Mouse (Mus musculus): ENCODE results near the gene Sh2b2. TPM values are rescaled to one million over a fixed set of nuclear protein-coding genes. Genes with fewer than 3 reads are reported as not detected.
A peak's percentile ranks its signal among the peaks of the same experiment; 100 is the strongest.

Gene Sh2b2
- total and polyA plus RNA-seq, 3 experiments, result 0.27 TPM; not detected in 2

DNA sequence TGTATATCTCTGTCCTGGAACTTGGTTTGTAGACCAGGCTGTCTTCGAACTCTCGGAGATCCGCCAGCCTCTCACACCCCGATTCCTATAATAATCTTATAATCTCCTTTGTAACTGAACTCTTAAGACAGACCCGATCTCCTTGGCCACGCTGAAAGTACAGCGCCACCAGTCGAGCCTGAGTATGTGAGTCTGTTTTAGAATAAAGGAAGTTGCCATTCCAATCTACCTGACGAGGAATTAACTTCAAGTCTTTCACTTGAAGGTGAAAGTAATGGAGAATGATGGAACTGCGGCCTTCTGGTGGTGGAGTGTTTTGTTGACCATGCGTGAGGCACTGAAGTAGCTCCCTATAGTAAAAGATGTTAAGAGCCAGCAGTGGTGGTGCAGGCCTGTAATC, 46.8 kb downstream of the Sh2b2 start:
- DNase-seq (ENCODE audit: low spot score), result no peak
- H3K36me3 ChIP-seq (replicated peaks), result peaks cover 40% of the 10 kb centered on the region

DNA sequence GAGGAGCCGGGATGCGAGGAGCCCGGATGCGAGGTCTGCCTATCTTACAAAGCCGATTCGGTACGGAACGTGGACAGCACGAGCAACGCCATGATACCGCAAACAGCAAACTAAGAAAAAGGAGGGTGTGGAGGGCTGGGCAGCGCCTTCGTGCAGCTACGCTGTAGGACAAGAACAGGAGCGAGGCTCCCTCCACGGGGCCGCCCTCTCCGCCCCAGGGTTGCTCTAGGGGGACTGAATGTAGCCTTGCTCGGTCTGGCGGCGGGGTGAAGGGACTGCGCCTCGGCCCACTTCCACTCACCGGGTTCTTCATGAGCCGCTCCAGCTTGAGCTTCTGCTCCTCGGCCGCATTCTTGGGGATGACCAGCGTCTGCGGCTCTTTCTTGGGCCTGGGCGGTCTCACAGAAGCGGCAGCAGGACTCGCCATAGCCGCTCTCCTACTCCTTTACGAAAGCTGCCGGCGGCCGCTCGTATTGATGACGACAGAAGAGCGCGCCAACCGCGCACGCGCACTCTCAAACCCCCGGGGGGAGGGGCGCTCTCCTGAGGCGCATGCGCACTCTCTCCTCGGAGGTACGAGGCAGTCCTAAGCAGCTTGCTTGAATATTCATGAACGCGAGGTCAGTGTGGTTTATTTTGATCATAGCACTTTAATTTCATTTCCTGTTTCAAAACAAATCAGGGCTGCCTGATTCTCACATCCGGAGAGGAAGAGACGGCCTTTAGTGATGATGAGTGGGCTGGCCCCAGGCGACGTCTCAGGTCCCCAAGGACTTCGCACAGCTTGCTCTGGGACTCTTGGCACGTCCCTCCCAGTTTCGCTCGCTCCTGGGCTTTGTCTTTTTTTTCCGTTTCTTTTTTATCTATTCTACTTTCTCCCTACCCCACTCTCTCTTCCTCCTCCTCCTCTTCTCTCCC, 47.6 kb downstream of the Sh2b2 start, which contains the start of gene Prkrip1:
TSS of gene Prkrip1 (minus strand) at position 490 of the 918 bp plus-strand sequence.
- Histone ChIP-seq H3K9me3 (replicated peaks) (no peaks in the 10 kb centered on the region), H3K4me1 (ENCODE audit: insufficient read depth, low read depth, low read length) (peaks cover 25% of the 10 kb centered on the region), H3K4me3 (ENCODE audit: low read depth, low read length) (peak within 1 kb of the TSS; percentile 92), H3K36me3 (replicated peaks) (peaks cover 48% of the 10 kb centered on the region), H3K27me3 (ENCODE audit: insufficient read depth, low read length) (no peaks in the 10 kb centered on the region)
- ATAC-seq (ENCODE audit: extremely low read depth, insufficient number of reproducible peaks, low FRiP score, poor library complexity, severe bottlenecking) (peak; percentile 64), DNase-seq (ENCODE audit: low spot score) (peak; percentile 63)
- TF ChIP-seq GATA2 (IDR thresholded peaks at IDR 0.05; ENCODE audit: borderline replicate concordance, low read depth, low read length) (no peak), CTCF (IDR thresholded peaks at IDR 0.05; ENCODE audit: low read depth, low read length) (no peak), TAL1 (conservative IDR thresholded peaks at IDR 0.05; ENCODE audit: low read depth, low read length) (no peak), GATA1 (IDR thresholded peaks at IDR 0.05; ENCODE audit: borderline replicate concordance, low read length) (no peak), POLR2AphosphoS5 (IDR thresholded peaks at IDR 0.05; ENCODE audit: insufficient replicate concordance, low read depth, low read length) (no peak)

More for the DNA sequence above, 46.8 kb downstream of the Sh2b2 start:
- H3K4me1 ChIP-seq (ENCODE audit: insufficient read depth, low read depth, low read length), result peaks cover 21% of the 10 kb centered on the region
- no peaks in the 10 kb centered on the region for H3K9me3 ChIP-seq (replicated peaks)
- peak overlapping the region; percentile 24; the same call in 1 of the 2 replicates for H3K4me3 ChIP-seq (ENCODE audit: low read depth, low read length)
- no peaks in the 10 kb centered on the region for H3K27me3 ChIP-seq (ENCODE audit: insufficient read depth, low read length)
- no peak for TF ChIP-seq GATA1 (IDR thresholded peaks at IDR 0.05; ENCODE audit: borderline replicate concordance, low read length)
- no peak for TF ChIP-seq POLR2AphosphoS5 (IDR thresholded peaks at IDR 0.05; ENCODE audit: insufficient replicate concordance, low read depth, low read length)
- TF ChIP-seq TAL1 (conservative IDR thresholded peaks at IDR 0.05; ENCODE audit: low read depth, low read length), result no peak
- no peak for TF ChIP-seq GATA2 (IDR thresholded peaks at IDR 0.05; ENCODE audit: borderline replicate concordance, low read depth, low read length)
- no peak for TF ChIP-seq CTCF (IDR thresholded peaks at IDR 0.05; ENCODE audit: low read depth, low read length)
- no peak for ATAC-seq (ENCODE audit: extremely low read depth, insufficient number of reproducible peaks, low FRiP score, poor library complexity, severe bottlenecking)

GRCm38 (mm10) chr5:136191870-136192269, 54.5 kb downstream of the Sh2b2 start:
- DNase-seq (ENCODE audit: low spot score) (no peak), ATAC-seq (ENCODE audit: extremely low read depth, insufficient number of reproducible peaks, low FRiP score, poor library complexity, severe bottlenecking) (no peak)
- TF ChIP-seq TAL1 (conservative IDR thresholded peaks at IDR 0.05; ENCODE audit: low read depth, low read length) (no peak), GATA2 (IDR thresholded peaks at IDR 0.05; ENCODE audit: borderline replicate concordance, low read depth, low read length) (no peak), GATA1 (IDR thresholded peaks at IDR 0.05; ENCODE audit: borderline replicate concordance, low read length) (no peak), POLR2AphosphoS5 (IDR thresholded peaks at IDR 0.05; ENCODE audit: insufficient replicate concordance, low read depth, low read length) (no peak), CTCF (IDR thresholded peaks at IDR 0.05; ENCODE audit: low read depth, low read length) (no peak)
- H3K27me3 ChIP-seq (ENCODE audit: insufficient read depth, low read length), result no peaks in the 10 kb centered on the region
- H3K4me1 ChIP-seq (ENCODE audit: insufficient read depth, low read depth, low read length), result peaks cover 24% of the 10 kb centered on the region
- H3K36me3 ChIP-seq (replicated peaks), result peaks cover 96% of the 10 kb centered on the region
- H3K4me3 ChIP-seq (ENCODE audit: low read depth, low read length), result no peak overlapping the region
- no peaks in the 10 kb centered on the region for H3K9me3 ChIP-seq (replicated peaks)

- TF ChIP-seq GATA2 (IDR thresholded peaks at IDR 0.05; ENCODE audit: borderline replicate concordance, low read depth, low read length) (no peak), CTCF (IDR thresholded peaks at IDR 0.05; ENCODE audit: low read depth, low read length) (peak; percentile 64), POLR2AphosphoS5 (IDR thresholded peaks at IDR 0.05; ENCODE audit: insufficient replicate concordance, low read depth, low read length) (no peak), GATA1 (IDR thresholded peaks at IDR 0.05; ENCODE audit: borderline replicate concordance, low read length) (no peak), TAL1 (conservative IDR thresholded peaks at IDR 0.05; ENCODE audit: low read depth, low read length) (no peak)
- Histone ChIP-seq H3K27me3 (ENCODE audit: insufficient read depth, low read length) (no peaks in the 10 kb centered on the region), H3K9me3 (replicated peaks) (no peaks in the 10 kb centered on the region), H3K4me1 (ENCODE audit: insufficient read depth, low read depth, low read length) (peaks cover 47% of the 10 kb centered on the region), H3K36me3 (replicated peaks) (peaks cover 93% of the 10 kb centered on the region), H3K4me3 (ENCODE audit: low read depth, low read length) (no peak overlapping the region)
- DNase-seq (ENCODE audit: low spot score) (no peak), ATAC-seq (ENCODE audit: extremely low read depth, insufficient number of reproducible peaks, low FRiP score, poor library complexity, severe bottlenecking) (no peak)
These were observed 59.6 kb downstream of the Sh2b2 start for GRCm38 (mm10) chr5:136186723-136187122.

GRCm38 (mm10) chr5:136183766-136184165, 62.6 kb downstream of the Sh2b2 start:
- H3K4me1 ChIP-seq (ENCODE audit: insufficient read depth, low read depth, low read length), result peaks cover 69% of the 10 kb centered on the region
- DNase-seq (ENCODE audit: low spot score) (no peak), ATAC-seq (ENCODE audit: extremely low read depth, insufficient number of reproducible peaks, low FRiP score, poor library complexity, severe bottlenecking) (no peak)
- peak overlapping the region; percentile 5; the same call in 1 of the 2 replicates for H3K4me3 ChIP-seq (ENCODE audit: low read depth, low read length)
- peaks cover 94% of the 10 kb centered on the region for H3K36me3 ChIP-seq (replicated peaks)
- H3K27me3 ChIP-seq (ENCODE audit: insufficient read depth, low read length), result no peaks in the 10 kb centered on the region
- TF ChIP-seq CTCF (IDR thresholded peaks at IDR 0.05; ENCODE audit: low read depth, low read length) (no peak), TAL1 (conservative IDR thresholded peaks at IDR 0.05; ENCODE audit: low read depth, low read length) (no peak), GATA2 (IDR thresholded peaks at IDR 0.05; ENCODE audit: borderline replicate concordance, low read depth, low read length) (no peak), GATA1 (IDR thresholded peaks at IDR 0.05; ENCODE audit: borderline replicate concordance, low read length) (no peak), POLR2AphosphoS5 (IDR thresholded peaks at IDR 0.05; ENCODE audit: insufficient replicate concordance, low read depth, low read length) (no peak)
- no peaks in the 10 kb centered on the region for H3K9me3 ChIP-seq (replicated peaks)

GRCm38 (mm10) chr5:136182830-136183229, 63.5 kb downstream of the Sh2b2 start:
- DNase-seq (ENCODE audit: low spot score) (peak; percentile 60), ATAC-seq (ENCODE audit: extremely low read depth, insufficient number of reproducible peaks, low FRiP score, poor library complexity, severe bottlenecking) (peak; percentile 72)
- no peaks in the 10 kb centered on the region for H3K9me3 ChIP-seq (replicated peaks)
- TF ChIP-seq GATA1 (IDR thresholded peaks at IDR 0.05; ENCODE audit: borderline replicate concordance, low read length), result no peak
- TF ChIP-seq POLR2AphosphoS5 (IDR thresholded peaks at IDR 0.05; ENCODE audit: insufficient replicate concordance, low read depth, low read length), result no peak
- TF ChIP-seq TAL1 (conservative IDR thresholded peaks at IDR 0.05; ENCODE audit: low read depth, low read length), result peak; percentile 90
- no peak for TF ChIP-seq CTCF (IDR thresholded peaks at IDR 0.05; ENCODE audit: low read depth, low read length)
- no peak for TF ChIP-seq GATA2 (IDR thresholded peaks at IDR 0.05; ENCODE audit: borderline replicate concordance, low read depth, low read length)
- H3K4me1 ChIP-seq (ENCODE audit: insufficient read depth, low read depth, low read length), result peaks cover 69% of the 10 kb centered on the region
- peaks cover 94% of the 10 kb centered on the region for H3K36me3 ChIP-seq (replicated peaks)
- no peak overlapping the region; the same call in 1 of the 2 replicates for H3K4me3 ChIP-seq (ENCODE audit: low read depth, low read length)
- H3K27me3 ChIP-seq (ENCODE audit: insufficient read depth, low read length), result no peaks in the 10 kb centered on the region
